Mouse (Mus musculus) mammary gland, adult 2 months (tissue): Measurements from ENCODE around the gene Kcnc2. TPM values are rescaled to one million over a fixed set of nuclear protein-coding genes. Genes with fewer than 3 reads are reported as not detected.

ENCODE experiments used
- polyA plus RNA-seq: library from polyadenylated mRNA; depleted of rRNA; stranded (reverse); fragments of >200 nt; gene quantifications from 2 replicates; pipeline ENCODE4 v1.2.3, GENCODE M21; 2012; ENCODE audit warnings: low replicate concordance; rRNA removed

Kcnc2 gene
- polyA plus RNA-seq: 1.2 and 1.5 TPM in 2 replicates

GRCm38 (mm10) chr10:112270887-112271802, at the start of gene Kcnc2:
TSS of gene Kcnc2 (plus strand) at chr10:112271121.

Other genes starting within 250 kb of the Kcnc2 start
- not detected in 2 replicates for gene Glipr1l1, start 210.9 kb upstream of the Kcnc2 start, polyA plus RNA-seq
- gene Glipr1l2, start 187.8 kb upstream of the Kcnc2 start, polyA plus RNA-seq: not detected in 2 replicates
- gene Glipr1l3, start 110.8 kb upstream of the Kcnc2 start, polyA plus RNA-seq: not detected in 2 replicates
- not detected in 2 replicates for gene Caps2, start 107.5 kb upstream of the Kcnc2 start, polyA plus RNA-seq